Mouse (Mus musculus): ENCODE measurements at regions not wholly inside any gene's neighbourhood (a gene's known extent, or its start where the extent isn't known, plus 50 kb on each side); places are given as distances from the start of the nearest gene placed in this dataset.

DNA sequence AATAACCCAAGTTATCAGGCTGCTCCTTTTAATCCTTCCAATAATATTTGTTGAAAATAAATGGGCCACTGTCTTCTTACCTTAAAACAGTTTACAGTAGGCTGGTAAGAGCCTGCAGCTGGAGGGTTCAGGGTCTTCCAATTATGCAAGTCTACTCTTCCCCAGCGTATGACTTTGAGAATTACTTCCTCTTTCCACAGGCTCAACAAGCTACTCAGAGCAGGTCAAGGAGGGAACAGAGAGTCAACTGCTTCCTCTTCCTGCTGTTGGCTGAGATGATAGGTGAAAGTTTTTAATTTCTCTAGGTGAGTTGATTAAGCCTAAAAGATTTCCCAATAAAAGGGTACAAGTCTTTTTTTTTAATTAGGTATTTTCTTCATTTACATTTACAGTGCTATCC is 176.9 kb upstream of the Nampt start:
- DNase-seq (ENCODE audit: low spot score), result no peak

DNA sequence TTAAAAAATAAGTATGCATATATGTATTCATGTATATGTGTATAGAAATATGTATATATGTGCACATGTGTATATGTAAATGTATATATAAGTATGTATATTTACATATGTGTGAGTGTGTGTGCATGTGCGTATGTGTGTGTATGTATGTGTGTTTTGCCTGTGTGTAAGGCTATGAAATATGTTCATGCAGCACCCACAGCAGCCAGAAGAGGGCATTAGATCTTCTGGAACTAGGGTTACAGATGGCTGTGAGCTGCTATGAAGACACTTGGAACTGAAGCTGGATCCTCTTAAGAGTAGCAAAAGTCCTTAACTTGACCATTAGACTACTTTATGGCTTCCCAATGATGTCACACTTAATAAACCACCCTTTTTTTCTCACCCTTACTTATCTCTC is 166.2 kb upstream of the Nampt start:
- no peak for DNase-seq (ENCODE audit: low spot score)

DNA sequence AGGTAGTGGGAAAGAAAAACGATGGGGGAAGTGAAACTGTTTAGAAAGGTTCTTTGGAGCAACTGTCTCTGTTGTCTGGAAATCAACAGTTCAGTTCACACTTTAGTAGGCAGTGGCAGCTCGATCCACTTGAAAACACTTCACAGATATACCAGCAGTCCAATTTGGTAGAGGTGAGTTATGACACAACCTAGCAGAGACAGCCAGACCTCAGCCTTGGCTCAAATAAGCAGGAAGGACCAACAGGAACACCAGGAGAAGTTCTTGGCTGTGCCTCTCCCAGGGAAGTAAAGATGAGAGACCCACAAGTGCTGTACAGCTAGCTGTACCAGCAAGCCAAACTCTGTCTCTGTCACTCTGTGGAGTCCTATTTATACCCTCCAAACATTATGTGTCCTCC is 163.2 kb upstream of the Nampt start:
- DNase-seq (ENCODE audit: low spot score), result no peak

DNA sequence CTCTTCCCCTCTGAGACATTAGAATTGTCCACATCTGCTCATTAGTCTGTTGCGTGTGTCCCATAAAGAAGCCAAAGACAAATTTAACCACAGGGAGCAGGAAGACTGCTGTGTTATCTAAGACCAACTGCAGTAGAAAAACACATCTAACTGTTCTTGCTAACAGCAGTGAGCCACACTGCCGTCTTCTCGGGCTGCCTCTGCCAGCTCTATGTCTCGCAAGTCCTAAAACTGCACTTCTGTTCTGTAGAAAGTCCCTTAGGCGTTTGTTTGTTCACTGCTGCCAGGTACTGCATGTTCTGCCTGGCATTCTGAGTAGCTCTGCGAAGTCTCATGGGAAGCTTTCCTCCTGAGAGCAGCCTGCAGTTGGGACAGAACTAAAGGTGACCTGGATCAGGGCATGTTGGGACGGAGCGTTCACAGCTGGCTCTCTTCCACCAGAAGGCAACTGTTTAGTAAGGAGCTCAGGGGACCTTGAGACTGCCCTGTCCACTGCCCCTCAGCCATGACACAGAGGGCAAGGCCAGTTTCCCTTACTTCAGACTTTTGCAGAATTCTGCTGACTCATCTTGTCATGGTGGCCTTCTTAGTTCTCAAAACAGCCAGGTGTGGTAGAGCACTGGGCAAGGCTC is 157.4 kb upstream of the Nampt start:
- DNase-seq (ENCODE audit: low spot score), result no peak

DNA sequence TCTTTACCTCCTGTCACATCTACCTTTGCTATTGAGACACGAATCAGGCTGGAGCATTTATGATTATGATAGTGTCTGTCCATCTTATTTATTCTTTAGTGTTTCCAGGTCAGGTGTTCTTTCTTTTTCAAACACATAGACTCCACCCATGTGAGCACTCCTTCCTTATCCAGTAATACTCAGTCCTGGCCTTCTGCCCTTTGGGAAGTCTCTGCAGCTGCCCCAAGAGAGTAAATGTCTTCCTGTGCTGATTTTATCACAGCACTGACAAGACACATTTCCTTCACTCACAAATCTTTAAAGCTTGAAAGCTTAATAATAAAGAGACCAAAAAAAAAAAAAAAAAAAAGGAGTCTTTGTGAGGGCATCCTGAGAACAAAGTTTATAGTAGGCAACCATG is 153.3 kb upstream of the Nampt start:
- no peak for DNase-seq (ENCODE audit: low spot score)

DNA sequence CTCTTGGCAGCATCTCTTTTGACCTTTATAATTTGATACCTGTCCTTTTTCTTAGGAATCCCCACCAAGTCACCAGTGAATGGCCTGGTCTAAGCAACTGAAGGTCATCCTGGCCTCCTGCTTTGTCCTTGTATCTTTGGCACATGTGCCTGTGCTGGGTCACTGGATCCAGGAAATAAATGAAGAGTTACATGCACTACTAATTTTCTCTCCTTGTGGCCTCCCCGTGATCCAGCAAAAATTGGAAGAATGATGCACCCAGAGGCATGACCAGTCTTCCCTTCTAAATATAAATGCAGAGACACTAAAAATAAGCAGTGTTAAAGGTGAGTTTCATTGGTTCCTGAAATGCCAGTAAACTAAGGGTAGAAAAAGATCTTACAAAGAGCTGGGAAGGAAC is 141.4 kb upstream of the Nampt start:
- DNase-seq (ENCODE audit: low spot score), result no peak

DNA sequence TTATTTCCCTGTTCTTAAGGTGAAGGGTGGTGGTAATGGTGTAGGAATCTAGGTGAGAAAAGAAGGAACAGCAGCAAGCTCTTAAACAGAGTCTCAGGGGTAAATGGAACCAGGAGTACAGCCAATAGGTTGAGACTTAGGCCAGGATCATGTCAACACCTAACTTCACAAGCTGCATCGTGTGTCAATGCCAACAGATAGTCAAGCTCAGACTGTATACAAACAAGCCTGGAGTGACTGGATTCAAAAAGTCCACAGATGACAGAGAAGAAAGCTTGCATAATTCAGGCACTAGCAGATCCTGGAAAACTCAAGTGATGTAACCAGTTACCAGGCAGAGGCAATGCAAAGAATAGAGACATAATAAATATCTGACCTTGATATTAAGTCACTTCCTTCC is 140.6 kb upstream of the Nampt start:
- DNase-seq (ENCODE audit: low spot score), result no peak

DNA sequence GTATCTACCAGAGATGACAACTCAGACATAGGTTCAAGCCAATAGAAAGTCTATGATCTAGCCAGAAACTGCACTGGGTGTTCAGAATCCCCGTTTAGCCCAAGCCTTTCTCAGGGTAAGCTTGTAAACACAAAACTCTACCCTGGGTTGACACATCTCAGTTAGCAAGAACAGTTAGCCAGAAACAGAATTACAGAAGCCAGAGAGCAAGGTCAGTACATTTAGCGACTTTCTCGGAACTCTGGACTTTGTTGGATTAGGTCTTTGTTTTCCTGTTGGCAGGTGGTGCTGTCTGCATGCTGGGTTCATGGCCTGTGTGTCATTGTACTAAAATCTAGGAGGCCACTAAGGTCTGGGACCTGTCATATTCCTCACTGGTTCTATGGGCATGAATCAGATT is 137.4 kb upstream of the Nampt start:
- DNase-seq (ENCODE audit: low spot score), result no peak

DNA sequence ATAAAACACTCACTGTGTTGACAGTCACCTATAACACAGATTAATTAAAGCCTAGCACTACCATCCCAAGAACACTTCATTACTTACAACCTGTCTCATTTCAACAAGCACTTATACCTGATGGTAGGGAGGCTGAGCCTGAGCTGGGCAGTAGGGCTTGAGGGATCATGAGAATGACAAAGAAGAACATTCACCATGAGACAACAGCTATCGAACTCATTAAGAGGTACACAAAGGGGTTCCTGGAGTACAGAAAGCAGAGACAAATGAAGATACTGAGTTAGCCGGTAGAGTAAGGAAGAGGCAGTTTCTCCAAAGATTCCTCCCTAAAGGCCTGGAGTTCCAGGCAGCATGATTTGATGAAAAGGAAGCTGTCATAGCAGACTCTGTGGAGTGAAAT is 136.0 kb upstream of the Nampt start:
- no peak for DNase-seq (ENCODE audit: low spot score)

DNA sequence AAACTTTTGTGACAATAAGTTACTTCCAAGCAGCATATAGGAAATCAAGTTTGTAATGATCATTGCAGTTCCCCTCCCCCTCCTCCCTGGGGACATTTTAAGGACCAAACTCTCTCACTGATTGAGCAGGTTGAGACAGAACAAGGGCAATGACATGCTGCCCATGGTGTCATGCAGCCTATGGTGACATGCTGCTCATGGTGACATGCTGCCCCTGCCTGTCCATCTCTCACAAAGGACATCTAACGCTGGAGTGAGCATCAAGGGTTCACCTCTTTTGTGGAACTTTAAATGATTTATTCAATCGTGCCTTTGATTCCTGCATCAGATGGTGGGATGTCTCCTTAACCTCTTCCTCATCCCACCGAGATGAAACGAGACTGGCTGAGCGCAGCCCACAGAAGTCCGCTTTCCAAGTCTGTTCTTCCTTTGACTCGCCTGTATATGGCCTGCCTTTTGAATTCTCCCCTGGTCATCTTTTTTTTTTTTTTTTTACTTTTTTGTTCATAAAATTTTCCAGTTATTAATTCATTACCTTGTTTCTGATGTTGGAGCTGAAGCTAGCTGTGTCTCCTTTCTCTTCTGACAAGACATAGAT is 133.5 kb upstream of the Nampt start:
- DNase-seq (ENCODE audit: low spot score), result no peak

DNA sequence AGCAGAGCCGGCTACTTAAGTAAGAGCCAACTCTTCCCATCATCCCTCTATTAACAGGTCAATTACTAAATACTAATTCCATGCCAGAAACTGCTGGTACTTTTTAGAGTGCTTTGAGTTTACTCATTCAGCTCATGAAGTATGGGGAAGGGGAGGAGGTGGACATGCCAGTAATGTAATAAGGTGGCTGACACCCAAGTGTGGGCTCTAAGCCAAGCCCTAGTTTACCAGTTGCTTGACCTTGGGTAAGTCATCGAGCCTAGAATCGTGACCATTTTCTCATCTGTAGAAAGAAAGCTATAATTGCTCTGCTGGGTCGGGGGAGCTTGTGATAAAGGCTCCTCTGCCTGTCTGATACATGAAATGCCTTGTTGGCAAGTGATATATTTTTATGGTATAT is 130.0 kb upstream of the Nampt start:
- no peak for DNase-seq (ENCODE audit: low spot score)

DNA sequence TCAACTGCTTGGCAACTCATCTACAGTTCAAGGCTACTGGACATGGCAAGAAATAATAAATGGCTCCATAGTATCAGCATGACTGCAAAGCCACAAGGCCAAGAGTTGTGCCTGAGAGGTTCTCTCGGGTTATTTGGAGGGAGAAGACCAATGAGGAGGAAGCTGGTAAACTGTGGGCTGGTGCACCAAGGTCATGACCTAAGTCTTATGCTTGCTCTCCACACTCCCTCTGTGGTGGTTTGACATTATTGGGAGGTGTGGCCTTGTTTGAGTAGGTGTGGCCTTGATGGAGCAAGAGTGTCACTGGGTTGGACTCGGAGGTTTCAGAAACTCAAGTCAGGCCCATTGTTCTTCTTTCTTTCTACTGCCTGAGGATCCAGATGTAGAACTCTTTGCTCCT is 129.2 kb upstream of the Nampt start:
- no peak for DNase-seq (ENCODE audit: low spot score)

DNA sequence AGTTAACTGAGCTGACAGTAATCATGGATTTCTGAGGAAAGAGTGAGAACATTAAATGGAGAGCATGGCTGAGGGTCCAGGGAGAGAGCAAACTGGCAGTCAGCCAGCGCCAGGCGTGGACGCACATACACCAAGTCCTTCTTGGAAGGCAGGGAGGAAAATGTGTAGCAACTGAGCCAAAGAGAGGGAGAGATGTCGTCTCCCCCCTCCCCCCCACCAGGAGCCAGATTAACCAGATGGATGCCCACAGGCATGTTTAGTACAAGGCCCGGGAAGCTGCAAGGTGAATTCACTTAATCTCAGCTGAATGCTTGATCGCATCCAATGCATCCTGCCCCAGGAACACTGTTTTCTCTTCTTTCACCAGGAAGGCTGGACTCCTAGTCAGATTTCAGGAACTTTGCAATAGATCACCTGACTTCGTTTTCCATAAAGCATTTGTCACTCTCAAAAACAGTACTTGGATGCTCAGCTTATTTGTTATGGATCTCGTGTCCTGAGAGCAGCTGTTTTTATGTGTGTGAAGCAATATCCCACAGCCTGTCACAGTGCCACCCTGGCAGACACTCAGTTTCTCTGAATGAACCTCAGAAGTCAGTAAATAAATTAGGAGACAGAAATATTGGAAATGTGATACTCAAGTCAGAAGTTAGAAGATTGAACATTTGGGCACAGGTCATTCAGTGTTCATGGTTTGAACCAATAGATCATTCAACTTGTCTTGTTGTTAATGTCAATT is 127.1 kb upstream of the Nampt start:
- DNase-seq (ENCODE audit: low spot score), result no peak

DNA sequence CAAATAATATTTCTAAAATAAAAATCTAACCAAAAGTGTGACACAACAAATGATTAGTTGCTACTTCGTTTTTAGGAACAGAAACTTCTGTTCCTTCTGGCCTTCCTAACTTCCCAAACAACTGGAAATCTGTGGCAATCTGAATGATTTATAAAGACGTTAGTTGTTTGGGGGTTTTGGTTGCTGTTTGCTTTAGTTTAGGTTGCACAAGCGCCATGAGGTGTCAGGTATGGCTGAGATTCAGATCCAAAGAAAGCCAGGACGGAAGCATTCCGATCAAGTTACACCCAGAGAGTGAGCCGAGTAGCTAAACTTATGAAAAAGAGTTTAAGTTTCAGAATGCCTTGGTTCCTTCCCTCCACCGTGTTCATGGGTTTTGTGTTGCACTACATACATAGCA is 126.4 kb upstream of the Nampt start:
- DNase-seq (ENCODE audit: low spot score), result no peak

DNA sequence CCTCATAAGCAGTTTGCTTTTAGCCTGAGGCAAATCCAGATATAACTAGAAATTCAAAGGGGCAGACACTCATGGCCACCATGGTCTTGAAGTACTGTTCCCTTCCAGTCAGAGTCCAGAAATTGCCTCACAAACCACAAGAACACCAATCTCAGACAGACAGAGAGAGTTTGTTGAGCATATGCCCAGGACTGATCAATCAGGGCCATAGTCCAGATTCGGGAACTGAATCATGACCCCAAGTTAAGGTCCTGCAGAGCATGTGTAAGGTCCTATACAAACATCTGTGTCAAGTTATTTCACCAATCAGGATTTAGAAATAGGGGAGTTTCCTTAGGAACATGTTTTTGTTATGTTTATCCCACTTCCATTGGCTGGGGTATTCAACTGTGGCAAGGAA is 125.7 kb upstream of the Nampt start:
- DNase-seq (ENCODE audit: low spot score), result no peak

DNA sequence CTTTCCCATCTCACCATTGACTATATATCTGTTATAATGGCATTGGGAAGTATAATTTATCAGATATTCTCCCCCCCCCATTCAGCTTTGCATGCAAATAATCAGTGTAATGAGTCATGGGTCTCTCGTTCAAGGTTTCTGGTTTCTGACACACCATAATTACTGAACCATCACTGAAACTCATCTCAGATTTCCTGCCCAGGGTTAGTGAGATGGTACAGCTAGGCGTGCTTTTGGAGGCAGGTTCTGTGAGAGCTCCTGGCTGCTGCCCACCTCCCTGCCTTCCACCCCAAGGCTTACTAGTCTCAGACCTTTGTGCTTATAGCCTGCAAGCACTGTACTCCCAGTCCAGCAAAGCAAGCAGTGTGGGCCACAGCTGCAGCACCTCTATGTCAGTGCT is 122.5 kb upstream of the Nampt start:
- no peak for DNase-seq (ENCODE audit: low spot score)

DNA sequence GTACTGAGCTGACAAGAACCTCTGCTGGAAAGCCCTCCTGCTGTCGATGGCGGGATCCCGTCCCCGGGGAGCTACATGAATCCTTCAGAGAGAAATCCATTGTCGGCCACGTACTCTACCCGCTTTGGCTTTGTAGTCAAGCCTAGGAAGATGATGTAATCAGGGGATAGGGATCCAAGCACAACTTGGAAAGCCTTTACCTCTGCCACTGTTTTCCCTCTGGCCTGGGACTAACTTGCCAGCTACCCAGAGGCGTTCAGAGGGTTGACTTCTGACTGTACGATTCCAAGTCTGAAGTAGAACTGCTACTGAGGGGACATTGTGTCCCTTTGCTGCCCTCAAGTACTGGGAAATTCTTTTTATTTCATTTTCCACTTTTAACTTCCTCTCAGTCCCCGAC is 110.2 kb upstream of the Nampt start:
- no peak for DNase-seq (ENCODE audit: low spot score)

DNA sequence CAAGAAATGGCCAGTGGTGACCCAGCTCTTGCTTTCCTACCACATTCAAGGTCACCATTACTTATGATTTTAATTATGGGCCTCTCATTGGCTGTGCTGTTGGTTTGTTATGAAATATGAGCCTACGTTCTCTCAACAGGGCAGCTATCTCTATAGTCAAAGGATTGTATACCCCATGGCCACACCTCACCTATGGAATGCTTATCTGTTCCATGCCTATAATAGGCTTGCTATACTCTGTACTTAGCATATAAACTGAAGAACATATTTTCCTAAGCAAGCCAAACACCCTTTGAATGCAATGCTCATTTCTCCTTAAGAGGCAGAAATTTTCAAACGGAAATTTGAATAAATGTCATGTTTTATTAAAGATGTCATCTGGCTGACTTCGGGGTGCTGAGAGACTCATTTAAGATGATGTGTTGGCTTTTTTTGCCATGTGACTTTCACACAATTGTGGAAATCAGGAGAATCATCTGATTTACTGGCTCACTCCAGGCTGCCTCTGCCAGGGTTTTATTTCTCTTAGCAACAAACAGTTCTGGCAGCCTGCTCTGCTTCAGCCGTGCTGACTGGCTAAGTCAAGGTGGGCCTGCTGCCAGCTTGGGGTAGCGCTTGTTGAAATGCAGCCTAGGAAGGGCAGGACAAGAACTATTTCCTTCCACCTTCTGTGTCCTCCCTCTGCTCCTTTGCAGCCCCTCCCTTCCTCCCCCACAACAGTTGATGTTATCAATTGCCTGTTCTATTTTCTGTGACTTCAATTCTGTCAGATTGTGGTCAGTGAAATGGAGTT is 102.0 kb upstream of the Nampt start:
- no peak for DNase-seq (ENCODE audit: low spot score)

DNA sequence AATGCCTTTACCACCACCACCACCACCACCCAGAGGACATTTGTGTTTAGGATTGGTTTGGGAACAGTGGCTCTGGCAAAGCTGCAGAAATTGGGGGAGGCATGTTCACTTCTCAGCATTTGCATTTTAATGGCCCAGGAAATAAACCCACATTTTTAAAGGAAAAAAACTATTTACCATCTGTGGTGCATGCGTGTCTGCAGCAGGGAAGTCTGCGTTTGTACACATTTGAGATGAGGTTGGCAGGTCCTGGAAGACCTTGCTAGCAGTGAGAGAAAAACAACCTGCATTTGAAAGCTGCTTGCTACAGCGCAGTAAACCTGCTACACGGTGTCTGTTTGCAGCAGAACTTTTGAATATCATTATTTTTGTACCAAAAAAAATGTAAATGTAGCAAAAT is 100.1 kb upstream of the Nampt start:
- no peak for DNase-seq (ENCODE audit: low spot score)

DNA sequence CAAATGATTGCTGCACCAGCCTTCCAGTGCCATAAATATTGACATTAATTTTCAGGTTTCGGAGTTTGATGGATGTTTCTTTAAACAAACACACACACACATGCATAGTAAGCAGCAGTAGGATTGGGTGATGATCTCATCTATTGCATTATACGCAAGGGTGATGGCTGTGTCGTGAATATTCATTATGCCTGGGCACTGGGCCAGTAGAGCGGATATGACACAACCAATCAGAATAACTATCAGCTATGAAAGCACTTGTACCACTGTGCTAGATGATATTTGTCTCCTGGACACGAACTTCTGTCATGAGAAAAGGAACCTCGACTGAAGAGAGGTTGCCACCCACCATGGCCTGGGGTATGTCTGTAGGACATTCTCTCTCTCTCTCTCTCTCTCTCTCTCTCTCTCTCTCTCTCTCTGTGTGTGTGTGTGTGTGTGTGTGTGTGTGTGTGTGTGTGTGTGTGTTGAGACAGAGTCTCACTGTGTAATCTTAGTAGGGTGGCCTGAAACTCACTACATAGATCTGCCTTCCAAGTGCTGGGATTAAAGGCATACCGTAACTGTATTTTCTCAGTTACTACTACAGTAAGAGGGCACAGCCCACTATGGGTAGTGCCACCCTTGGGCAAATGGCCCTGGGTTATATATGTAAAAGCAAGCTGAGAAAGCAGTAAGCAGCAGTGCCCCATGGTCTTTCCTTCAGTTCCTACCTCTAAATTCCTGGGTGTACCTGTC is 94.7 kb upstream of the Nampt start:
- DNase-seq (ENCODE audit: low spot score), result no peak

DNA sequence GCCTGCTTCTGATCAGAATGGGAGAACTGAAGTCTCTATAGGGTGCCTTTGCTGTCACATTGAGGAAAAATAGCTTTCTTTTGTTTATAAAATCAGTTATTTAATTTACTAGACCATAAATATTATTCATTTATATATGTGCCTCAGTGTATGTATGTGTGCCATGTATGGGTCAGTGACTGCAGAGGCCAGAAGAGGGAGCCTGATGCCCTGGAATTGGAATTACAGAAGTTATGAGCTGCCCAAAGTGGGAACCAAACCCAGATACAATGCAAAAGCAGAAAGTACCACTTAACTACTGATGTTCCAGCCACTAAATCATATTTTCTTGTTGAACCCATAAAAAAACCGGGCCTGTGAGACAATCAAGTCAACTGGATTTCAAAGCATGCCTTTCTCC is 91.8 kb upstream of the Nampt start:
- DNase-seq (ENCODE audit: low spot score), result no peak

DNA sequence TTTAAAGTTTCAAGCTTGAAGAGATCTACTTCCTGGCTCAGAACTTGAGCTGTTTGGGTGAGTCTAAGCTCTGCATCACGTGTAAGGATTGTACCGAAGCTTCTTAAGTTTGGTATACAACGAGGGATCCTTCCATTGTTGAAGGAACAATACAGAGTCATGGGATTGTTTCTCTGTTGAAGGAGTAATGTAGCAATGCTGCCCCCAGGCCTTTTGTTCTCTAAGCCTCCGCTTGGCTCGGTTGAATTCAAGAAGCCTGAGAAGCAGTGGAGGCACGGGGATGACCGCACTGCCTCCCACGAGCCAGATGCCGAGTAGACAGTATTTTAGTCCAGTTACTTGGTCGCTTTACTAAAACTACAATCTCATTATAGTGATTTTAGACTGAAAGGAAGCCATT is 90.9 kb upstream of the Nampt start:
- DNase-seq (ENCODE audit: low spot score), result peak; percentile 8

Data from embryo, embryonic 10.5 days (tissue).